Mouse (Mus musculus) kidney, postnatal 4 days (tissue): Measurements from ENCODE around the gene Agpat1.

Experiments
- DNase-seq, 2 experiments: peaks; one replicate each; pipeline ENCODE4 v3.0.0; 2021; ENCODE audit warnings: mixed read lengths in 2 of 2

Gene Agpat1

GRCm38 (mm10) chr17:34635671-34636070 is 31.6 kb downstream of the Agpat1 start:
- DNase-seq: no peak

GRCm38 (mm10) chr17:34637459-34637858 is 33.4 kb downstream of the Agpat1 start:
- DNase-seq: no peak

GRCm38 (mm10) chr17:34639461-34640255 is 35.6 kb downstream of the Agpat1 start:
- no peak for DNase-seq

GRCm38 (mm10) chr17:34640778-34641601 is 36.9 kb downstream of the Agpat1 start:
- peak; percentile 55 to 71 for DNase-seq

GRCm38 (mm10) chr17:34641945-34642344 is 37.9 kb downstream of the Agpat1 start:
- no peak for DNase-seq

GRCm38 (mm10) chr17:34643379-34643778 is 39.3 kb downstream of the Agpat1 start:
- no peak for DNase-seq

- no peak for DNase-seq
These were observed 39.9 kb downstream of the Agpat1 start for GRCm38 (mm10) chr17:34643944-34644343.

- peak; percentile 96 to 97 for DNase-seq
These were observed 40.5 kb downstream of the Agpat1 start, which contains the start of gene Fkbpl for GRCm38 (mm10) chr17:34644608-34645007. Fkbpl (plus strand) TSS chr17:34644764.

- no peak for DNase-seq
These were observed 41.3 kb downstream of the Agpat1 start for GRCm38 (mm10) chr17:34645256-34645829.

GRCm38 (mm10) chr17:34645831-34646511 is 41.9 kb downstream of the Agpat1 start:
- no peak for DNase-seq

- DNase-seq: peak; percentile 94 to 97
These were observed 43.1 kb downstream of the Agpat1 start, which contains the start of gene Atf6b for GRCm38 (mm10) chr17:34646906-34647787. Atf6b (plus strand) TSS chr17:34647146.

- no peak for DNase-seq
These were observed 44.3 kb downstream of the Agpat1 start for GRCm38 (mm10) chr17:34648141-34648890.

- DNase-seq: no peak
These were observed 45.2 kb downstream of the Agpat1 start for GRCm38 (mm10) chr17:34649106-34649864.

GRCm38 (mm10) chr17:34650781-34651180 is 46.7 kb downstream of the Agpat1 start:
- DNase-seq: no peak

GRCm38 (mm10) chr17:34651507-34652221 is 47.6 kb downstream of the Agpat1 start:
- DNase-seq: peak; percentile 73 to 82

- DNase-seq: no peak
These were observed 48.5 kb downstream of the Agpat1 start for GRCm38 (mm10) chr17:34652546-34652945.

GRCm38 (mm10) chr17:34652985-34653384 is 48.9 kb downstream of the Agpat1 start:
- no peak for DNase-seq

GRCm38 (mm10) chr17:34653746-34654285 is 49.8 kb downstream of the Agpat1 start:
- DNase-seq: peak; percentile 70 to 74

- no peak for DNase-seq
These were observed 50.3 kb downstream of the Agpat1 start for GRCm38 (mm10) chr17:34654392-34654791.
